Mouse (Mus musculus): ENCODE results near the gene Ezh1.

- TF ChIP-seq GATA1 (IDR thresholded peaks at IDR 0.05; ENCODE audit: low read length), result no peak
- TF ChIP-seq TAL1 (IDR thresholded peaks at IDR 0.05; ENCODE audit: low read length), result no peak
These were observed 37.1 kb upstream of the Ezh1 start for GRCm38 (mm10) chr11:101263138-101263988.

Measured in erythroblast, embryonic 14.5 days (primary cell).